Mouse (Mus musculus) layer of hippocampus, adult 9-10 months (tissue): ENCODE measurements at regions not wholly inside any gene's neighbourhood (a gene's known extent, or its start where the extent isn't known, plus 50 kb on each side); places are given as distances from the start of the nearest gene placed in this dataset.

Source experiments
- DNase-seq: peaks from one replicate; pipeline ENCODE4 v3.0.0; 2022; ENCODE audit warnings: low spot score

- no peak for DNase-seq
Measured at GRCm38 (mm10) chr15:38609522-38609921, 1184.2 kb downstream of the 4930447A16Rik start.
